Mouse (Mus musculus): Measurements from ENCODE around the gene Csnk2a2. TPM values are rescaled to one million over a fixed set of nuclear protein-coding genes. Genes with fewer than 3 reads are reported as not detected.

Gene Csnk2a2
- polyA plus RNA-seq, 1 experiment: 125 TPM

- TF ChIP-seq POLR2A (IDR thresholded peaks at IDR 0.05; ENCODE audit: control insufficient read depth, low read depth, low read length) (no peak), CTCF (IDR thresholded peaks at IDR 0.05; ENCODE audit: control insufficient read depth, insufficient read depth, insufficient replicate concordance, low read depth, low read length) (no peak)
- peak overlapping the region; percentile 70 for H3K27ac ChIP-seq (ENCODE audit: control insufficient read depth, insufficient read depth, low read depth, low read length)
- peaks cover 5% of the 10 kb centered on the region for H3K4me1 ChIP-seq (ENCODE audit: control insufficient read depth, insufficient read depth, low read length)
- peak overlapping the region; percentile 94 for H3K4me3 ChIP-seq (ENCODE audit: control insufficient read depth, low read depth, low read length)
- H3K27me3 ChIP-seq (ENCODE audit: control insufficient read depth, insufficient read depth, low read length): no peaks in the 10 kb centered on the region
- H3K36me3 ChIP-seq (ENCODE audit: control insufficient read depth, insufficient read depth, low read length): peaks cover 1% of the 10 kb centered on the region; the same call in 1 of the 2 replicates
Measured at GRCm38 (mm10) chr8:95487800-95488697, 1.8 kb downstream of the Csnk2a2 start.

GRCm38 (mm10) chr8:95470008-95470407 lies 19.8 kb downstream of the Csnk2a2 start:
- H3K27ac ChIP-seq (ENCODE audit: control insufficient read depth, insufficient read depth, low read depth, low read length): no peak overlapping the region
- no peak for TF ChIP-seq CTCF (IDR thresholded peaks at IDR 0.05; ENCODE audit: control insufficient read depth, insufficient read depth, insufficient replicate concordance, low read depth, low read length)
- TF ChIP-seq POLR2A (IDR thresholded peaks at IDR 0.05; ENCODE audit: control insufficient read depth, low read depth, low read length): no peak
- peaks cover 1% of the 10 kb centered on the region; the same call in 1 of the 2 replicates for H3K36me3 ChIP-seq (ENCODE audit: control insufficient read depth, insufficient read depth, low read length)
- no peaks in the 10 kb centered on the region for H3K27me3 ChIP-seq (ENCODE audit: control insufficient read depth, insufficient read depth, low read length)
- no peak overlapping the region for H3K4me3 ChIP-seq (ENCODE audit: control insufficient read depth, low read depth, low read length)
- H3K4me1 ChIP-seq (ENCODE audit: control insufficient read depth, insufficient read depth, low read length): no peaks in the 10 kb centered on the region

GRCm38 (mm10) chr8:95468995-95469394 lies 20.8 kb downstream of the Csnk2a2 start:
- TF ChIP-seq POLR2A (IDR thresholded peaks at IDR 0.05; ENCODE audit: control insufficient read depth, low read depth, low read length) (no peak), CTCF (IDR thresholded peaks at IDR 0.05; ENCODE audit: control insufficient read depth, insufficient read depth, insufficient replicate concordance, low read depth, low read length) (no peak)
- no peak overlapping the region for H3K4me3 ChIP-seq (ENCODE audit: control insufficient read depth, low read depth, low read length)
- no peaks in the 10 kb centered on the region for H3K4me1 ChIP-seq (ENCODE audit: control insufficient read depth, insufficient read depth, low read length)
- no peaks in the 10 kb centered on the region for H3K27me3 ChIP-seq (ENCODE audit: control insufficient read depth, insufficient read depth, low read length)
- peaks cover 1% of the 10 kb centered on the region; the same call in 1 of the 2 replicates for H3K36me3 ChIP-seq (ENCODE audit: control insufficient read depth, insufficient read depth, low read length)
- no peak overlapping the region for H3K27ac ChIP-seq (ENCODE audit: control insufficient read depth, insufficient read depth, low read depth, low read length)

GRCm38 (mm10) chr8:95466543-95466942 lies 23.3 kb downstream of the Csnk2a2 start:
- no peak overlapping the region for H3K4me3 ChIP-seq (ENCODE audit: control insufficient read depth, low read depth, low read length)
- no peaks in the 10 kb centered on the region for H3K4me1 ChIP-seq (ENCODE audit: control insufficient read depth, insufficient read depth, low read length)
- TF ChIP-seq POLR2A (IDR thresholded peaks at IDR 0.05; ENCODE audit: control insufficient read depth, low read depth, low read length) (no peak), CTCF (IDR thresholded peaks at IDR 0.05; ENCODE audit: control insufficient read depth, insufficient read depth, insufficient replicate concordance, low read depth, low read length) (no peak)
- H3K36me3 ChIP-seq (ENCODE audit: control insufficient read depth, insufficient read depth, low read length): peaks cover 1% of the 10 kb centered on the region; the same call in 1 of the 2 replicates
- no peaks in the 10 kb centered on the region for H3K27me3 ChIP-seq (ENCODE audit: control insufficient read depth, insufficient read depth, low read length)
- no peak overlapping the region for H3K27ac ChIP-seq (ENCODE audit: control insufficient read depth, insufficient read depth, low read depth, low read length)

- H3K27me3 ChIP-seq (ENCODE audit: control insufficient read depth, insufficient read depth, low read length): no peaks in the 10 kb centered on the region
- TF ChIP-seq POLR2A (IDR thresholded peaks at IDR 0.05; ENCODE audit: control insufficient read depth, low read depth, low read length) (no peak), CTCF (IDR thresholded peaks at IDR 0.05; ENCODE audit: control insufficient read depth, insufficient read depth, insufficient replicate concordance, low read depth, low read length) (no peak)
- H3K36me3 ChIP-seq (ENCODE audit: control insufficient read depth, insufficient read depth, low read length): peaks cover 6% of the 10 kb centered on the region
- no peak overlapping the region for H3K27ac ChIP-seq (ENCODE audit: control insufficient read depth, insufficient read depth, low read depth, low read length)
- H3K4me3 ChIP-seq (ENCODE audit: control insufficient read depth, low read depth, low read length): no peak overlapping the region
- no peaks in the 10 kb centered on the region for H3K4me1 ChIP-seq (ENCODE audit: control insufficient read depth, insufficient read depth, low read length)
Measured at GRCm38 (mm10) chr8:95452518-95452917, 37.3 kb downstream of the Csnk2a2 start.

- Histone ChIP-seq H3K27me3 (ENCODE audit: control insufficient read depth, insufficient read depth, low read length) (no peaks in the 10 kb centered on the region), H3K27ac (ENCODE audit: control insufficient read depth, insufficient read depth, low read depth, low read length) (no peak overlapping the region), H3K4me3 (ENCODE audit: control insufficient read depth, low read depth, low read length) (no peak overlapping the region), H3K4me1 (ENCODE audit: control insufficient read depth, insufficient read depth, low read length) (no peaks in the 10 kb centered on the region), H3K36me3 (ENCODE audit: control insufficient read depth, insufficient read depth, low read length) (peaks cover 6% of the 10 kb centered on the region)
- TF ChIP-seq CTCF (IDR thresholded peaks at IDR 0.05; ENCODE audit: control insufficient read depth, insufficient read depth, insufficient replicate concordance, low read depth, low read length) (no peak), POLR2A (IDR thresholded peaks at IDR 0.05; ENCODE audit: control insufficient read depth, low read depth, low read length) (no peak)
Measured at GRCm38 (mm10) chr8:95450271-95450670, 39.6 kb downstream of the Csnk2a2 start.

- H3K27me3 ChIP-seq (ENCODE audit: control insufficient read depth, insufficient read depth, low read length): no peaks in the 10 kb centered on the region
- H3K4me3 ChIP-seq (ENCODE audit: control insufficient read depth, low read depth, low read length): no peak overlapping the region
- H3K27ac ChIP-seq (ENCODE audit: control insufficient read depth, insufficient read depth, low read depth, low read length): no peak overlapping the region
- TF ChIP-seq POLR2A (IDR thresholded peaks at IDR 0.05; ENCODE audit: control insufficient read depth, low read depth, low read length) (no peak), CTCF (IDR thresholded peaks at IDR 0.05; ENCODE audit: control insufficient read depth, insufficient read depth, insufficient replicate concordance, low read depth, low read length) (no peak)
- H3K4me1 ChIP-seq (ENCODE audit: control insufficient read depth, insufficient read depth, low read length): no peaks in the 10 kb centered on the region
- H3K36me3 ChIP-seq (ENCODE audit: control insufficient read depth, insufficient read depth, low read length): peaks cover 3% of the 10 kb centered on the region
Measured at GRCm38 (mm10) chr8:95447661-95448060, 42.2 kb downstream of the Csnk2a2 start.

All from testis, adult 2 months (tissue).